Mouse (Mus musculus) heart, adult 18-20 months (tissue): ENCODE data around the gene Eps8l3. TPM values are rescaled to one million over a fixed set of nuclear protein-coding genes. Genes with fewer than 3 reads are reported as not detected.
A peak's percentile ranks its signal among the peaks of the same experiment; 100 is the strongest.
"Not testable (repeated sequence)": the region's sequence is repeated elsewhere in the genome, so short reads cannot be mapped to it uniquely, and the experiment has no call there.

ENCODE experiments used
- DNase-seq, 2 experiments: peaks; one replicate each; pipeline ENCODE4 v3.0.0; 2021 to 2022; ENCODE audit warnings: mixed read lengths in 1 of 2
- total RNA-seq, 2 experiments: library from RNA; stranded (reverse); gene quantifications; 2 replicates each; pipeline ENCODE4 v1.2.3; 2021

Gene Eps8l3
- total RNA-seq, 2 experiments from 2014 or later: not detected

DNA sequence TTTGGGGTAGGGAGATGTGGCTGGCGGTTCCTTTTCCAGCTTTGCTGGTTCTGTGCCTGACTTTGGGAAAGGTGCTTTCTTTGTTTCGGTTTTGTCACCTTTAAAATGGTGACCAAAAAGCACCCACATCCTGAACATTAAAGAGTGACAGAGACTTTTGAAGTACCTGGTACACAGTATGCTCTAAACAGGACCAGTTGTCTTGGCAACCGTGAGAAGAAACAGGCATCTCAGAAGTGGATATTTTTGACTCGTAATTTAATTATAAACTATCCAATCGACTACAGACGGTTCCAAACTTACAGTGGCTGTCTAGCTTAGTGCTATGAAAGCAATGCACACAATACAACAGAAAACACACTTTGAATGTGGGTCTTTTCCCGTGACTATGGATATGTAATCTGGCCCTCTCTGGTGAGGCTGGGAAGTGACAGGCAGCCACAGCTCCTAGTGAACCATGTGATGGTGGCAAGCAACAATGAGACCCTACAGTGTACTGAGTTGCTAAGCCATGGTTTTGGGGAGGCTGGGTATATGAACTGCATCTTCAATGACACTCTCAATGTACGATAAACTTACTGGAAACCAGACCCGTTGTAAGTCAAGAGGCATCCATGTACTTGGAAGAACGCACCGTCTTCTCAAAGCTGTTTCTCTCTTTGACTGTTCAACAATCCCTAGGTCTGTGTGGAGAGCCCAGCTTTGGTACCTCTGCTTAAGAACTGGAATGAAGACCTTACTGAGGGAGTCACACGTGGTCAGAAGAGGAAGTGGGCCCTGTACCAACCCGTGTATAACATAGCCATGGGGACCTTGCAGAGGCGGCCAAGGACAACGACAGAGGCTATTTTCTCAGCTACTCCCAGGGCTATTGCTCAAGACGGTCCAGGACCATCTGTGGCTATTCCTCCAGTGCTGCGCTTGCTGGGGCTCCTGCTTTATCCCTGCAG, 23.5 kb upstream of the Eps8l3 start:
- no peak for DNase-seq

DNA sequence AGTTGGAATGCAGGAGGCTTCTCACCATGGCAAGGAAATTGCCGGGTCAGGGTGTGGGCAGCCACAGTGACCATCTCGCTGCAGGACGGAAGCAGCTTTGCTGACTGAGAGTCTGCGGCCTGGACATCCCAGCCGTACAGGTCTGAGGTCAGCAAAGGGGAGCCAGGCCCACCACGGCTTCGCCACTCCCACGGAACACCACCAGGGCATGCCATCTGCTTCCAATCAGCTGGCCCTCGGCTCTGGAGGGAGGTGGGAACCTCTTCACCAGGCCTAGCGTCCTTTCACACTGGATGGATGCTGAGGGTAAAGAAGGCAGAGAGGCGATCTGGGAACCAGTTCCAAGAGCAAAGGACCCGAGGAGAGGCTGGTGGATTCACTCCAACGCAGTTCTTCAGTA, 21.7 kb upstream of the Eps8l3 start:
- DNase-seq: no peak

DNA sequence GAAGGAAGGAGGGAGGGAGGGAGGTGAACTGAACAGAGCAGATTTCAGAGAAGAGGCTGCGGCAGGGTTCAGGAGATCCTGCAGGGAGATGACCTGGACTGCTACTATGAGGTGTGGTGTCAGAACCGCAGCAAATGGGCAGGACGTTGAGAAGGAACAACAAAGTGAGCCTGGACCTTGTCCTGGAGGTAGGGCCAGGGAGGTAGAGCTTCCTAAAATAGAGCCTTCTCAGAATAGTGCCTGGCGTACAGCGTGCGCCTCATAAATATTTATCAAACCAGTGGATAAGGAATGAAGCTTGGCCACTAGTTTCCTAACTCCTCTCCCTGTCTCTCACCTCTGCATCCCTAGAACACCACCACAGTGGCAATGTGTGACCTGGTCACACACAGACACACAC, 19.4 kb upstream of the Eps8l3 start:
- peak in 1 of 2 experiments; percentile 66 for DNase-seq

DNA sequence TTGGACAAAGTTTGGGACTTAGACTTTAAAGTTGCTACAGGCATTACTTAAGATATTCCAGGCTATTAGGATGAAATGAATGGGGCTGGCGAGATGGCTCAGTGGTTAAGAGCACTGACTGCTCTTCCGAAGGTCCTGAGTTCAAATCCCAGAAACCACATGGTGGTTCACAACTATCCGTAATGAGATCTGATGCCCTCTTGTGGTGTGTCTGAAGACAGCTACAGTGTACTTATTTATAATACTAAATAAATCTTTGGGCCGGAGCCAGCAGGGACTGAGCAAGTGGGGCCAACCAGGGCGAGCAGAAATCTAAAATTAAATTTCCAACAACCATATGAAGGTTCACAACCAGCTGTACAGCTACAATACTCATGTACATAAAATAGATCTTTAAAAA, 15.5 kb upstream of the Eps8l3 start:
- not testable (repeated sequence) for DNase-seq

DNA sequence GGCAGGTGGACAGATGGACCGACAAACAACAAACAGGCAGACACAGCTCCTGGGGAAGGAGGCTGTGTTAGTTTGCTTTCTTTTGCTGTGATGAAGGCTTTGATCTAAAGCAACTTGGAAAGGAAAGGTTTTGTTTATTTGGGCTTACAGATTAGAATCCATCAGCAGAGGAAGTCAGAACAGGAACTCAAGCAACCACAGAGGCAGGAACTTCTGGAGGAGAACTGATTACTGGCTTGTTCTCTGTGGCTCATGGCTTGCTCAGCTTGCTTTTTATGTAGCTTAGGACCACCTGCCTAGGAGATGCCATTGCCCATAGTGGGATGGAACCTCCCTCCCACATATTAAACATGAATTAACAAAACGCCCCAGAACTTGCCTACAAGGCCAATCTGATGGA, 14.6 kb upstream of the Eps8l3 start:
- no peak for DNase-seq

DNA sequence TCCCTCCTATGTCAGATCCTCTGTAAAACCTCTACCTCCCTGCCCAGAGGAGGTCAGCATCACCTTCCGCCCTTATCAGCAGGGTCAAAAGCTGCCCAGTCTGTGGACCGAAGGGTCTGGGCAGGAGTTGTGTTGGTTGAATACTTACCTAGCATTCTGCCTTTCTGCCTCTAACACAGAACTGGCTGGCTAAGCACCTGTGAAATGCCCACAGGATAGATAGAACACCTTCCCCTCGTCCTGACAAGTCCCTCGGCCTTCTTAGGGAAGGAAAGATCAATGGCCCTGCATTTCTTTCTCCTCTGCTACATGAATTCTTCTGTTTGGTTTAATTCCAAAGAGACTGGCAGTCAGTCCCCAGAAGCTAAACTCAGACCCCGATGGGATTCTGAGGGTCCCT, 13.6 kb upstream of the Eps8l3 start:
- no peak for DNase-seq

DNA sequence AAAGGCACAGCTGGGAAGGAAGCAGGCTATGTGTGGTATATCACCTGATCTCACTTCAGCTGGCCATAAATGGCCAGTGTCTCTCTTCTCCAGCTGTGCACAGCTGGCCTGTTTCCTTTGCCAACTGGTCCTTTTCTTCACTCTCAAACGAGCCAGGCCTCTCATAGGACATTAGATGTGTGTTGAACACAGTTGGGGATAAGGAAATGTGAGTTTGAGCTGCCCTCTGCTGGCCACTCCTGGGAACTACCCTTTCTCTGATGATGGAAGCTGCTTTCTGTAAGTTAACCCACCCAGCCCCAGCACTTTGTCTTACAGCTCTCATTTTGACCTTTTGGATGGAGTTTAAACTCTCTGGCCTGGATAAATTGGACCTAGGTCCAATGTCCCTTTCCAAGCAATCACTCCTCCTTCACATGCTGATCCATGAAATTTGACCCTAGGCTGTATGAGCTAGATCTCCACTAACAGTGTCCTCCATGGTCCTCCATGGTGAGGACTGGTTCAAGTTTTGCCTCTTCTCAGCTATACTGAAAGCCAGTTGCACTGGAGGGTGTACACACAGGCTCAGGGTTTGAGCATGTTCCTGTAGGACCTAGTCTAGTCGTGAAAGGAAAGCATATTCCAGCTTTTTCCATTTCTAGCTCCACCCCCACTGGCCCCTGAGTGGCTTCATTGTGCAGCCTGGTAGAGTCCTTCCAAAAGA, 13.0 kb upstream of the Eps8l3 start:
- peak; percentile 92 to 96 for DNase-seq

DNA sequence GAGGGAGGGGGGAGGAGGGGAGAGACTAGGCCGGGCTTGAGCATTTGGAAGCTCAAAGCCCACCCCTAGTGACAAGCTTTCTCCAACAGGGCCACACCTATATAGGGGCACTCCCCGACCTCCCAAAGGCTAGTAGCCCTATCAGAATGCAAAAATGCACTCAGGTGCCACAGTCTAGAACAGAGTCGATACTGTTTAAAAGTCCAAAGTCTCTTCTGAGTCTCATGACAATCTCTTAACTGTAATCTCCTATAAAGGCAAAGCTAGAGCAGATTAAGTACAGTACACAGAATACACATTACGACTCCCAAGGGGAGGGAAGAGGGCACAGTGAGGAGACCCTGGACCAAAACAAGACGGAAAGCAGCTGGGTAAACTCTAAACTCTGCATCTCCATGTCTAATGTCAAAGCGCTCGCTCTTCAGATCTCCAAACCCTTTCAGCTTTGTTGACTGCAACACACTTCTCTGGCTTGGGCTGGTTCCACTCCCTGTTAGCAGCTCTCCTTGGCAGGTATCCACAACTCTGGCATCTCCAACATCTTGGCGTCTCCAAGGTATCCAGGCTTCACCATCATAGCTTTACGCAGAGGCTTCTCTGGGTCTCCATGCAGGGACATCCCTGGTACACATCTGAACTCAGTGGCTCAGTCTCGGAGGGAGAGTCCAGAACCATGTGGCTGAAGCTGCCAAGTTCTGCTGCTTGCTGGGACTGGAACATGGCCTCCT, 11.5 kb upstream of the Eps8l3 start:
- no peak for DNase-seq

DNA sequence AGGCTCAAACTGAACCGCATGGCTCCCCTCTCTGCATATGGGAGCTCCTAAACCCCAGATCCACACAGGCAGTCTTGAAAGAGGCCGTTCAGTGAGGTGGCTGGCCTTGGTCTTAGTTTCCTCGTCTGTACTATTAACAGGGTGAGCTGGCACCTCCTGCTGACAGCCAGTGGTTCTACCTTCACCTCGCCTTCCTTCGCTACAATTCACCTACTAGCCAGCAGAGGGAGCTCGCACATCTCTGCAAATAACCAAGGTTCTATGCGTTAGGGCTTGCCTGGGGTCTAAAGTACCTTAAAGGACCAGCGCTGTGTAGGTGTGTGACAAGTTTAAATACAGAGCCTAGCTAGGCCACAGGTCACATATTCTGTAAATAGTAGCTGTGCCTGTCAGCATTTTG, 9.9 kb upstream of the Eps8l3 start:
- peak; percentile 85 to 92 for DNase-seq

DNA sequence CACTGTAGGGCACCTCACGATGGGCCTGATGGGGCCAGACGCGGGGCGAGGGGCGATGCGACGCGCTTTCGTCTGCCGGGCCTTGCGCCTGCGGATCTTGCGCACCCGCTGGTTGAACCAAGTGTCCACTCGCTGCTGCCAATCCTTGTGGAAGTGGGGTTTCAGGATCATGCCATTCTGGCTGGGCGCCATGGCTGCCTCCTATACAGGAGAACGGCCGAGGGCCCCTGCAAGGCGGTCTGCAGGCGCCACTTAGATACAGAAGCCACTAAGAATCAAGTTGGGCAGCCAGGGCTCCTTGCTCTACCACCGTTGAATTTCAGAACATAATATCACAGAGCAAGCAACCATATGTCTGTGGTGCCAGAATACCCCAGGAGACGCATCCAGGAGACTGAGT, 8.6 kb upstream of the Eps8l3 start:
- no peak for DNase-seq

DNA sequence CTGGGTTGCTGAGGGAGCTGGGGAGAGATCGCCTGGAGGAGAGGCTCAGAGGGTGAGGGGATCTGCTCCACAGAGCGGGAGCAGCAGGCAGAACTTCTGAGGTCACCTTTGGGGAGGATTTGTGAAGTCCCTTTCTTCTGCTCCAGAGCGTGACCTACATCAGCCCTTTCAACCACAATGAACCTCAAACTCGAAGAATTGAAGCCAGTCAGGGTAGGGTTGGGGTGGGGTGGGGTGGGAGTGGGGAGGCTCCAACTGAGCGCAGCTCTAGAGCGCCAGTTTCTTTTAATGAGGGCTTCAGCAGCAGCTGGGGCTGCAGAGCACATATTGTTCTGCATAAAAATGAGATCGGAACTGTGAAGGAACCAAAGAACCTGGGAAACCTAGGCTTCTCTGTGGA, 7.9 kb upstream of the Eps8l3 start:
- no peak for DNase-seq

DNA sequence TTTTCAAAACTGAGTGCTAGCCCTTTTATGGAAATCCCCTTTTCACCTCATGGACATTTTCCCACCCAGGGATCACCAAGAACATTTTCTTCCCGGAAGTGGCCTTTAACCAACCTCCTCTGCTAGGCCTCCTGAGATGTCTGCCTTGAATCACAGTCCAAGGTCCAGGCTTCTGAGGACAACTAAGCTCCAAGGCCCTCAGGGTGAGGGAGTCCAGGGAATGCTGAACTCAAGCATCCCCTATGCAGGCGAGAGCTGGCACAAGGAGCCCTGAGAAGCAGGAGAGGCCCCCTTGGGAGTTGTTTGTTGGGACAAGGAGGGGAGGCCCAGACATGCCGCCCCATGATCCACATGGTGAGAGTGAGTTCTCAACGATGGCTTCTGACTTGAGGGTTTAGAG, 7.1 kb upstream of the Eps8l3 start:
- peak in 1 of 2 experiments; percentile 46 for DNase-seq

DNA sequence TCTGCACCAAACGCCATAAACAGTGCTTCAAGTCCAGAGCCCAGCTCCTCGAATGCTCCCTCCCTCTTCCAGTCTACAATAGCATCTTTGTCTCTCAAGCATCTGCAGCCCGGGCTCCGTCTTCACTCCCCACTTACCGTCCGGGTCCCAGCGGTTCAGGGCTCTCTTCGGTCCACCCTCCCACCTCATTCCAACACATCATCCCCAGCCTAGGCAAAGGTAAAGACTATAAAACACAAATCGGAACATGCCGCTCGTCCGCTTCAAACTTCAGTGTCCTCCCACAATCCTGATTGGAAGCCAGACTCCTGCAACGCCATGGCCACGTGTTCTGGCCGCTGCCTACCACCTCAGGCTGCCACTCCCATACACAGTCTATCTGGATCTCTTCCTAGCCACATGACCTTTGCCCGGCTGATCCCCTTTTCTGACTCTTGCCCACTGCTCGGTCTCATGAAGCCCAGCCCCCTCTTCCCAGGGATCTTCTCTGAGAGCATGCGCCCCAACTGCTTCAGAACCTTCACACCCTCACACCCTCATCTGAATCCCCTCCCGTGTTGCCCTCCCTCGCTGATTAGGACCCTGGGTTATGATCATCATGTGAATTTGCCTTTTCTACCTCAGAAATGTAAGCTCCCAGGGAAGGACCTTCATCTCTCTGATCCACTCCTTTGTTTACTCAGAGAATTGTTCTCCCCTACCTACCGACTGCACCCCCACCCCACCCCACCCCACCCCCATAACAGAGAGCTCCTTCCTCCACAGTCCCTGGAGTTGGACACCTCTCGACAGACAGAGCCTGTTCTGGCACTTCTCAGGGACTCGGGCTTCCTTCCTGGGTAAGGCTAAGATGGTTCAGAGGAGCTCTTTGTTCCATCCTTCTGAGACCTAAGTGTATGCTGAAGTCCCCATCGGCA, 3.4 kb upstream of the Eps8l3 start:
- no peak for DNase-seq

DNA sequence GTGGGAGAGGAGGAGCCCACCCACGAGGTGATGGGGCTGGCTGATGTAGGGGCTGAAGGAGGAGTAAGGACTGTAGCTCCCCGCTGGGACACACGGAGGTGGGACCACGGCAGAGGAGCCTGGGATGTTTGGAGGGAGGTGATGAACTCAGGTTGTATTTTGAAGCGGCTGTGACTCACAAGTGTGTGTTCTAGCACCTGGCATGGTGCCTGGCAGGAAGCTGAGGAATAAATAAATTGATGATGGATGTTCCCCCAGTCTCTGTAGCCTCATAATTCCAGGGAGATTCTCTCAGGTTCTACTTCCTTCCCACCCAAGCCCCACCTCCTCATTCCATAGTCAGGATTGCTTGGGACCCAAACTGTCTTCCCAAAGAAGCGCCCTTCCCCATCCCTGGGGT, 1.8 kb upstream of the Eps8l3 start:
- DNase-seq: no peak

DNA sequence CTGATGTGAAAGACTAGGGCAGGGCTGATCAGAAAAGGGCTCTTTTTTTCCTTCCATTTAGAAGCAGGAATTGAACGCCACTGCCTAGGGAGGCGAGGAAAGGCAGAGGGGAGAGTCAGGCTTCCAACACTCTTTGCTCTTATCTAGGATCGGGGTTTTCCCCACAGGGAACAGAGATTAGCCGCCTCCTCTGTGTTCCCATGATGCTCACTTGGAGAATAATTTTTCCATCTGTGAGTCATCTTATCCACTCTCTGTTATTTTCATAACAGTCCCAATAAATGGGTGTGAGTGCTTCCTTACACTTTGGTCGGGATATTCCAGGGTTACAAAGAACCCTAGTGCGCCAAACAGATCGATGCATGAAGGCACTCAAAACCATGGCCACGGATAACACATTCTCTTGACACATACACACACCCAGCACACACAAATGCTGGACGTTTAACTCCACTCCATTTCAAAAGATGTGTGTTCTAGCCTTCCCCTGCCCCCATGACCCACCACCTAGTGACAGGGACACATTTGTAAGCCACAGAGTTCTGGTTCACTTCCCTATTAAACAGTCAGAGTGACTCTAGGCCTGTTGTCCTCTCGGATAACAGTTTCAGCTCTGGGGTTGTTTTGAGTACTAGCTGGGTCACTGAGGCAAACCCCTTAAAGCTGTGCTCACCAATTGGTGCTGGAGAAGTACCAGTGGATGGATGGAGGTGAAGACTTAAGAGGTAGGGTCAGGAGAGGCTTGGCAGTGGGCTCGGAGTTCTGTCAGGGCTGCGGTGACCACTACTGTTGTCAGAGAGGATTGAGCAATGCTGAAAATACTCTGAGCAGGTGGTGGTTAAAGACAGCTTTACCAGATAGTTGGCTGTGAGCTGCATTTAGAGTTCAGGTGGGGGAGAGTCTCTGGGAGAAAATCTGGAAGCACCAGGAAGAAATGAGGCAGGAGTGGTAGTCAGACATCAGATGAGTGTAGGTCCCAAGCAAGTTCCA, 1.0 kb downstream of the Eps8l3 start:
- peak; percentile 42 to 70 for DNase-seq

DNA sequence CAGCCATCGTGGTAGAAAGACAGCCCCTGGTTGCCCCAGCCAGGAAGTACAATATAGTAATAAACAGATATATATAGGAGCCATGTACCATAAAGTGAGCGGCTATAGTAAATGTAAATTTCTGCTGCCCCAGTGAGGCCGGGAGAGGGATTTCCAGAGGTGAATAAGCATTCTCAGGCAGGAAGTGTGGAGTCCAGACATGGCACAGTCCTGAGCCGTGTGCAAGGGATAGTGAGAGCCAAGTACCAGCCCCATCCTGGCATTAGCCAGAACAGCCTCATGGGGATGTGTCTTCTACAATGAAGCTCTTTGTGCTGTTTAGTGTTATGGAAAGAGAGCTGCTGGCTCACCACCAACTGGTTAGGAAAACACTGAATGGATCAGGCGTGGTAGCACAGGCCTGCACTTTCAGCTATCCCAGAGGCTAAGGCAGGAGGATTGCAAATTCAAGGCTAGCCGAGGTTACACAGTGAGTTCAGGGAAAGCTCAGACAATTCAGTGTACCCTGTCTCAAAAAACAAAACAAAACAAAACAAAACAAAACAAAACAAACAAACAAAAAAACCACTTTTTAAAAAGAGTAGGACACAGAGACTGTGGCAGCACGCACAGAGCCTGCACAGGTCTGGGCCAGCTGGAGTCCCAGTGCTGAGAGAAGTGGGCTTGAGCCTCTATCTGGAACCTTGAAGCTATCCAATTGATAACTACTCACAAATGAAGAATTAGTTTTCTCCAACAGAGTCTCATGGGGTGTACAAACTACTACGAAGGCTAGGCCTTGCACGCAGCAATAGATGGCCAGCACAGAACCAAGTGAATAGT, 10.9 kb downstream of the Eps8l3 start:
- DNase-seq: peak; percentile 36 to 47

DNA sequence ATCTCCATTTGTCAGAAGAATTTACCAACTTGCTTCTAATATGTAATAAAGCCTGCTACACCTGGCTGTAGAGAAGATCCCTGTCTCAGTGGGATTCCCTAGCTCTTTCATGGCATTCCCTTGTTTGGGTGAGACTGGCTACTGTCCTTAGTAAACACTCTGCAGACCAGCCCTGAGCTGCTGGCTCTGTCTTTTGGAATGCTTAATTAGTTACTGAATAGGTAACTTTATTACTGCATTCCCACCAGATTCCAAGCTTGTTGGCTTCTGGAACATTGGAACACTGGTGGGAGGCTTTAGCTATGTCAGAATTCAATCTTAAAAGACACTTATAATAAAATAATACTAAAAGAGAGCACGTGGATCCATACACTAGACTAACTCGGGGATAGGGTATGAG, 12.2 kb downstream of the Eps8l3 start:
- DNase-seq: not testable (repeated sequence)

DNA sequence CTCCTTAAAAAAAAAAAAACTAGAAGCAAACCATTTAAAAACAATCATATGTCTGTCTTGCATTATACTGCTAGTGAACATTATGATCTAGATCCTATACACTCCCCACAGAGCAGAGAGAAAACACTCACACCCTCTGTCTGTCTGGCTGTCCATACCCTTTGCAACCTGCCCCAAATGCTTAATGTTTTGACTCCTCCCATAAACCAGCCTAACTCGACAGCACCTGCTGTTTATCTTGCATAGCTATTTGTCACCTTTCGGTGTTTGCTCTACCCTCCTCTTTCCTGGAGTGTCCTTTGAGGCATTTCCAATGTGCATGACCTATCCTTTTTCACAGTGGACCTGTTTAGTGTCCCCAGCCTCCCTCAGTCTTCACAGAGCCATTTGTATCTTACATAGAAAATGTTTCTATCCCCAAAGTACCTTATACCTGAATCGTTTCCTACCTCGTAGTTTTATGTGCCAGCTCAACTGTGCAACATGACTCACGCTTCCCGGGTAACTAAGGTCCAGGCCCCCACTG, 18.2 kb downstream of the Eps8l3 start:
- no peak for DNase-seq
